In the genomic region with DNA sequence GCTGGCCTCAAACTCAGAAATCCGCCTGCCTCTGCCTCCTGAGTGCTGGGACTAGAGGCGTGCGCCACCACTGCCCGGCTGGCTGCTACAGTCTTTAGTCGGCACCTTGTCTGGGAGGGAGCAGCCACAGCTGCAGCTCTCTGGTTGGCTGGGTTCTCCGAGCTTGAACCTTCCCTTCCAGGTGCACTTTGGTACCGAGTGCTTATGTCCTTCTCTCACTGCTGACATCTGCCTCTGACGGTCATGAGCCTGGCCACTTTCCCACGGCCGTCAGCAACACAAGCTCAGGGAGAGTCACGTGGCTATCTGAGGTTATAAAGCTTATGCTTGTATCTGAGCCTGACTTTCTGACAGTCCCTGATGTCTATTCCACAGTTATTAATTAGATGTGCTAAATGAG, we compare ENCODE assay signal across 26 mouse cellular contexts. TPM values are rescaled to one million over a fixed set of nuclear protein-coding genes. Genes with fewer than 3 reads are reported as not detected.
A peak's percentile ranks its signal among the peaks of the same experiment; 100 is the strongest.
DNase-seq lines count a peak whose midpoint lies in the region; ATAC-seq and TF ChIP-seq lines count a peak whose summit lies in the region.
"Had no signal": no experiment of that assay in that cellular context is flagged by ENCODE, and none has a peak within 500 bp of the region (broad histone marks: within the 10 kb centered on the region; RNA-seq: fewer than 3 reads in every experiment).

No protein-coding gene starts in this region.

- 0 out of 2 replicates have a peak, but pooled peaks have one; percentile 8 for ATAC-seq in intestine, embryonic 16.5 days
- no peak for ATAC-seq in intestine, embryonic 15.5 days
- peak; percentile 58 for ATAC-seq in kidney, postnatal 0 days (replicated peaks; ENCODE audit: low FRiP score, low read depth)
- ATAC-seq: forebrain, embryonic 15.5 days; hindbrain, embryonic 16.5 days had no signal

- 89% methylated on average over 11 of the region's 11 CpGs for WGBS in intestine, embryonic 16.5 days
- WGBS in intestine, embryonic 15.5 days = 87% methylated on average over 11 of the region's 11 CpGs
- 83% methylated on average over 11 of the region's 11 CpGs for WGBS in kidney, postnatal 0 days

- H3K36me3 ChIP-seq in intestine, embryonic 16.5 days (ENCODE audit: control insufficient read depth, insufficient read depth, low read length) = peaks cover 21% of the 10 kb centered on the region; the same call in 1 of the 2 replicates
- H3K36me3 ChIP-seq in intestine, embryonic 15.5 days = peaks cover 30% of the 10 kb centered on the region
- peaks cover 38% of the 10 kb centered on the region for H3K36me3 ChIP-seq in kidney, postnatal 0 days (ENCODE audit: insufficient read depth, low read length)

- DNase-seq in ZHBTc4 (ENCODE audit: low read depth, low spot score) = peak; percentile 35
- no peak for DNase-seq in kidney, postnatal 0 days (ENCODE audit: low spot score)
- DNase-seq in kidney, postnatal 4 days = peak; percentile 11 to 34
- DNase-seq in spleen, postnatal 4 days (ENCODE audit: low spot score in 2 of 2) = no peak
- DNase-seq in frontal cortex, postnatal 25 days (ENCODE audit: low spot score in 2 of 2) = no peak
- DNase-seq: adrenal gland, postnatal 14 days; cerebellum, adult 11 months; cerebellum, adult 9-11 months; embryo, embryonic 11 days; gastrocnemius, adult 2 months; heart, postnatal 10 days; layer of hippocampus, postnatal 36 days; left cerebral cortex, postnatal 4 days; lung, adult 2 months; lung, postnatal 10 days; midbrain, embryonic 14.5 days had no signal

- H3K27me3 ChIP-seq in intestine, embryonic 16.5 days (replicated peaks; ENCODE audit: control insufficient read depth, insufficient read depth, low read length) = no peaks in the 10 kb centered on the region
- no peaks in the 10 kb centered on the region for H3K27me3 ChIP-seq in intestine, embryonic 15.5 days (replicated peaks)
- no peaks in the 10 kb centered on the region for H3K27me3 ChIP-seq in kidney, postnatal 0 days (ENCODE audit: insufficient read depth, low read length)
- H3K27me3 ChIP-seq: embryonic facial prominence, embryonic 12.5 days; forebrain, embryonic 15.5 days; heart, embryonic 13.5 days had no signal

- no peaks in the 10 kb centered on the region for H3K9me3 ChIP-seq in intestine, embryonic 16.5 days (ENCODE audit: control insufficient read depth, low read length)
- H3K9me3 ChIP-seq in intestine, embryonic 15.5 days = no peaks in the 10 kb centered on the region
- H3K9me3 ChIP-seq in kidney, postnatal 0 days (replicated peaks; ENCODE audit: low read length) = no peaks in the 10 kb centered on the region
- H3K9me3 ChIP-seq: embryonic facial prominence, embryonic 12.5 days; forebrain, embryonic 10.5 days; forebrain, embryonic 15.5 days; G1E; heart, embryonic 13.5 days had no signal

- H3K4me2 ChIP-seq in intestine, embryonic 16.5 days (ENCODE audit: low read depth, low read length) = no peak overlapping the region
- no peak overlapping the region for H3K4me2 ChIP-seq in intestine, embryonic 15.5 days (replicated peaks)
- no peak overlapping the region for H3K4me2 ChIP-seq in kidney, postnatal 0 days (ENCODE audit: low read length)
- H3K4me2 ChIP-seq: embryonic facial prominence, embryonic 12.5 days; forebrain, embryonic 15.5 days had no signal

- H3K27ac ChIP-seq in intestine, embryonic 16.5 days (ENCODE audit: low read length) = no peak overlapping the region
- no peak overlapping the region for H3K27ac ChIP-seq in intestine, embryonic 15.5 days
- no peak overlapping the region for H3K27ac ChIP-seq in kidney, postnatal 0 days
- H3K27ac ChIP-seq: embryonic facial prominence, embryonic 12.5 days; forebrain, embryonic 10.5 days; forebrain, embryonic 15.5 days; gastrocnemius, adult 2 months; heart, embryonic 13.5 days; liver, embryonic 14.5 days; macrophage had no signal

- no peak for TF ChIP-seq CTCF in kidney, postnatal 0 days (IDR thresholded peaks at IDR 0.05; ENCODE audit: low read depth)

- no peak overlapping the region for H3K4me3 ChIP-seq in intestine, embryonic 16.5 days (ENCODE audit: low read length)
- H3K4me3 ChIP-seq in intestine, embryonic 15.5 days (replicated peaks) = no peak overlapping the region
- H3K4me3 ChIP-seq in kidney, postnatal 0 days (replicated peaks; ENCODE audit: low read depth, low read length) = no peak overlapping the region
- H3K4me3 ChIP-seq: forebrain, embryonic 15.5 days; gastrocnemius, adult 2 months; heart, embryonic 13.5 days had no signal

- H3K9ac ChIP-seq in intestine, embryonic 16.5 days (ENCODE audit: low read depth, low read length) = no peak overlapping the region
- H3K9ac ChIP-seq in intestine, embryonic 15.5 days = no peak overlapping the region
- H3K9ac ChIP-seq in kidney, postnatal 0 days (ENCODE audit: low read depth, low read length) = no peak overlapping the region
- H3K9ac ChIP-seq: embryonic facial prominence, embryonic 12.5 days; forebrain, embryonic 15.5 days; liver, embryonic 14.5 days had no signal

- peaks cover 9% of the 10 kb centered on the region for H3K4me1 ChIP-seq in intestine, embryonic 16.5 days (ENCODE audit: control insufficient read depth, insufficient read depth, low read length)
- peaks cover 9% of the 10 kb centered on the region for H3K4me1 ChIP-seq in intestine, embryonic 15.5 days (replicated peaks)
- H3K4me1 ChIP-seq in kidney, postnatal 0 days (replicated peaks; ENCODE audit: insufficient read depth, low read length) = no peaks in the 10 kb centered on the region; the same call in 1 of the 2 replicates

RNA-seq across cellular contexts. Expression of a gene that starts 2.2 kb away (rescaled TPM):
- polyA plus RNA-seq in intestine, embryonic 16.5 days (2015; fragmentation: Nextera tagmentation; extraction: Ambion mirVana) = 82.3 and 85.4 TPM in 2 replicates
- polyA plus RNA-seq in intestine, embryonic 15.5 days (2015; fragmentation: Nextera tagmentation; extraction: Ambion mirVana) = 80.7 and 88.8 TPM in 2 replicates
- 101 and 107 TPM in 2 replicates for polyA plus RNA-seq in kidney, postnatal 0 days (2015; fragmentation: Nextera tagmentation; extraction: Ambion mirVana)

RNA-seq across cellular contexts. Expression of a gene that starts 37.9 kb away (rescaled TPM):
- polyA plus RNA-seq in intestine, embryonic 16.5 days (2015; fragmentation: Nextera tagmentation; extraction: Ambion mirVana) = 2.6 and 3.1 TPM in 2 replicates
- 3.4 TPM in 2 replicates for polyA plus RNA-seq in intestine, embryonic 15.5 days (2015; fragmentation: Nextera tagmentation; extraction: Ambion mirVana)
- 5.4 and 5.6 TPM in 2 replicates for polyA plus RNA-seq in kidney, postnatal 0 days (2015; fragmentation: Nextera tagmentation; extraction: Ambion mirVana)

RNA-seq across cellular contexts. Expression of a gene that starts 45.9 kb away (rescaled TPM):
- polyA plus RNA-seq in intestine, embryonic 16.5 days (2015; fragmentation: Nextera tagmentation; extraction: Ambion mirVana) = 55.0 and 63.2 TPM in 2 replicates
- polyA plus RNA-seq in intestine, embryonic 15.5 days (2015; fragmentation: Nextera tagmentation; extraction: Ambion mirVana) = 76.3 and 88.1 TPM in 2 replicates
- polyA plus RNA-seq in kidney, postnatal 0 days (2015; fragmentation: Nextera tagmentation; extraction: Ambion mirVana) = 73.9 and 77.8 TPM in 2 replicates

RNA-seq across cellular contexts. Expression of a gene that starts 46.0 kb away (rescaled TPM):
- 156 and 170 TPM in 2 replicates for polyA plus RNA-seq in intestine, embryonic 16.5 days (2015; fragmentation: Nextera tagmentation; extraction: Ambion mirVana)
- polyA plus RNA-seq in intestine, embryonic 15.5 days (2015; fragmentation: Nextera tagmentation; extraction: Ambion mirVana) = 165 and 175 TPM in 2 replicates
- polyA plus RNA-seq in kidney, postnatal 0 days (2015; fragmentation: Nextera tagmentation; extraction: Ambion mirVana) = 157 and 171 TPM in 2 replicates

Comparison
In these comparisons a context has a peak if more than half of its experiments do, and no peak if none do; other contexts are left out.
1. DNase-seq: peak in ZHBTc4 (single experiment) and kidney, postnatal 4 days (2 of 2); none in kidney, postnatal 0 days (single experiment), spleen, postnatal 4 days (0 of 2) and frontal cortex, postnatal 25 days (0 of 2).